Mouse (Mus musculus) spleen, postnatal 10 days (tissue): ENCODE measurements around the gene Alox12e.
A peak's percentile ranks its signal among the peaks of the same experiment; 100 is the strongest.
"Not testable (repeated sequence)": the region's sequence is repeated elsewhere in the genome, so short reads cannot be mapped to it uniquely, and the experiment has no call there.

ENCODE experiments used
- DNase-seq, 2 experiments: peaks; one replicate each; pipeline ENCODE4 v3.0.0; 2021 to 2022; ENCODE audit warnings: low spot score in 2 of 2

Gene Alox12e

GRCm38 (mm10) chr11:70322528-70322927, at the start of gene Alox12e:
TSS of gene Alox12e (minus strand) at chr11:70322628.
- no peak for DNase-seq

- not testable (repeated sequence) for DNase-seq
These were observed 46.2 kb upstream of the Alox12e start for GRCm38 (mm10) chr11:70368626-70369025.

- not testable (repeated sequence) for DNase-seq
These were observed 45.3 kb upstream of the Alox12e start for GRCm38 (mm10) chr11:70367701-70368100.

GRCm38 (mm10) chr11:70351868-70352267, 29.4 kb upstream of the Alox12e start, which contains the start of gene Alox15:
TSS of gene Alox15 (minus strand) at chr11:70352031.
- peak in 1 of 2 experiments; percentile 35 for DNase-seq

GRCm38 (mm10) chr11:70348630-70349029, 26.2 kb upstream of the Alox12e start:
- DNase-seq = no peak

GRCm38 (mm10) chr11:70347861-70348260, 25.4 kb upstream of the Alox12e start:
- DNase-seq = no peak

GRCm38 (mm10) chr11:70345546-70345945, 23.1 kb upstream of the Alox12e start:
- no peak for DNase-seq

GRCm38 (mm10) chr11:70345061-70345460, 22.6 kb upstream of the Alox12e start:
- DNase-seq = no peak

GRCm38 (mm10) chr11:70339481-70339880, 17.1 kb upstream of the Alox12e start:
- DNase-seq = no peak

- DNase-seq = peak; percentile 39 to 81
These were observed 12.0 kb upstream of the Alox12e start for GRCm38 (mm10) chr11:70334477-70334876.

GRCm38 (mm10) chr11:70324726-70325125, 2.3 kb upstream of the Alox12e start:
- DNase-seq = no peak

GRCm38 (mm10) chr11:70321664-70322063, 764 bp downstream of the Alox12e start:
- peak; percentile 29 to 78 for DNase-seq

GRCm38 (mm10) chr11:70319614-70320013, 2.8 kb downstream of the Alox12e start:
- DNase-seq = no peak

- DNase-seq = peak in 1 of 2 experiments; percentile 51
These were observed 8.6 kb downstream of the Alox12e start for GRCm38 (mm10) chr11:70313833-70314232.

- peak in 1 of 2 experiments; percentile 38 for DNase-seq
These were observed 13.1 kb downstream of the Alox12e start for GRCm38 (mm10) chr11:70309341-70309740.

- peak in 1 of 2 experiments; percentile 39 for DNase-seq
These were observed 14.1 kb downstream of the Alox12e start for GRCm38 (mm10) chr11:70308296-70308695.

GRCm38 (mm10) chr11:70306159-70306558, 16.3 kb downstream of the Alox12e start:
- no peak for DNase-seq

- no peak for DNase-seq
These were observed 20.1 kb downstream of the Alox12e start for GRCm38 (mm10) chr11:70302293-70302692.

GRCm38 (mm10) chr11:70297836-70298454, 24.5 kb downstream of the Alox12e start:
- peak in 1 of 2 experiments; percentile 35 for DNase-seq

- no peak for DNase-seq
These were observed 25.0 kb downstream of the Alox12e start for GRCm38 (mm10) chr11:70297405-70297804.

- no peak for DNase-seq
These were observed 28.5 kb downstream of the Alox12e start for GRCm38 (mm10) chr11:70293881-70294280.

GRCm38 (mm10) chr11:70291235-70291634, 31.2 kb downstream of the Alox12e start:
- DNase-seq = no peak

- peak in 1 of 2 experiments; percentile 20 for DNase-seq
These were observed 33.2 kb downstream of the Alox12e start for GRCm38 (mm10) chr11:70289236-70289635.

- DNase-seq = no peak
These were observed 34.3 kb downstream of the Alox12e start for GRCm38 (mm10) chr11:70288102-70288501.
